Mouse (Mus musculus): ENCODE measurements around the gene Ano10.

The Ano10 gene

DNA sequence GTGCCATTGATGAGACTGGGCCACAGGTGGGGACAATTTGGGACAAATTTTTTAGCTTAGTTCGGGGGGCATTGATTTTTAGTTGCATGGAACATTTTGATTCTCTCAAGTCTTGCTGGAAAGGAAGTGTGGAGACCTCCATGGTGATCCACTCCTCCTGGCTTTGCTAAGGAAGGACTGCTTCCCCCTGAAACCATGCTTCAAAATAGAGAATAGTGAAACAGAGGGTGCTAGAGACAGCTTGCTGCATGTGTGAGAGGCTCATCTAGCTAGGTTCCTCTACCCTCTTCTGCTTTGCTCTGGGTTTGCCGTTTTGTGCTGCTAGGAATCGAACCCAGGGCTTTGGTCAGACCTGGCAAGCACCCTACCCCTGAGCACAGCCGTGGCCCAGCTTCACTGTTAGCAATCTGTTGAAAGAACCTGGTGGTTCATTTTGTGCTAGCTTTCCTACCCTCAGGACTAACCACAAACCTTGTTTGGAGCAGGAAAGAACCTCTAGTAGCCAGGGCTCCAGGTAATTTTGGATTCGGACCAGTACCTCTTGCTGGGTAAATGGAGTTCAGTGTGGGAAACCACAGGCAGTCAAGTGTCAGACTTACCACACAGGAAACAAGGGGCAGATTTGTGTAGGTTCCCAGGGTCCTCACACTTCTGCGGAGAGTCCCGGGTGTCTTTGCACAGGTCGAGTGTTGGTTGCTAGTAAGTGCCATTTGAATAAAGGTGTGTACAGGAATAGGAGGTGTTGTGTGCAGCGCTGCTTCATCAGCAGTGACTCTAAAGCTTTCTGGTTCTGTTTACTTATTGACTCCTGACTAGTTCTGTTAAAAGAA, 144.0 kb downstream of the Ano10 start:
- in situ Hi-C loops (cut with MboI; ENCODE audit: low pct_unique_long_range_greater_than_20kb in 1 of 2, low sequenced_read_pairs in 2 of 2, unreplicated experiment in 1 of 2), result no loop called here

DNA sequence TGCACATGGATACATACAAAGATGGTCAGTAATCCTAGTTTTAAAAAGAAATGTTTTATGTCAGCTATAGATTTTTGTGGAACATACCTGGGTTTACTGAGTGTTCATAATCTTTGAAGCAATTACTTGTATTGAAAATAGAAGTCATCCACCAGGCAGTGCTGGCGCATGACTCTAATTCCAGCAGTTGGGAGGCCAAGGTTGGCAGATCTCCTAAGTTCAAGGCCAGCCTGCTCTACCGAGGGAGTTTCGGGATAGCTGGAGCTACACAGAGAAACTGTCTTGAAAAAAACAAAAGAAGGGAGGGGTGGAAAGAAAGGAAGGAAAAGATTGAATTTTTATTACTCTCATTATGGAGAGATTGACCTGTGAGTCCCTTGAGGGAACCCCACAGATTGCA, 145.9 kb downstream of the Ano10 start:
- in situ Hi-C loops (cut with MboI; ENCODE audit: low pct_unique_long_range_greater_than_20kb in 1 of 2, low sequenced_read_pairs in 2 of 2, unreplicated experiment in 1 of 2), result no loop called here

DNA sequence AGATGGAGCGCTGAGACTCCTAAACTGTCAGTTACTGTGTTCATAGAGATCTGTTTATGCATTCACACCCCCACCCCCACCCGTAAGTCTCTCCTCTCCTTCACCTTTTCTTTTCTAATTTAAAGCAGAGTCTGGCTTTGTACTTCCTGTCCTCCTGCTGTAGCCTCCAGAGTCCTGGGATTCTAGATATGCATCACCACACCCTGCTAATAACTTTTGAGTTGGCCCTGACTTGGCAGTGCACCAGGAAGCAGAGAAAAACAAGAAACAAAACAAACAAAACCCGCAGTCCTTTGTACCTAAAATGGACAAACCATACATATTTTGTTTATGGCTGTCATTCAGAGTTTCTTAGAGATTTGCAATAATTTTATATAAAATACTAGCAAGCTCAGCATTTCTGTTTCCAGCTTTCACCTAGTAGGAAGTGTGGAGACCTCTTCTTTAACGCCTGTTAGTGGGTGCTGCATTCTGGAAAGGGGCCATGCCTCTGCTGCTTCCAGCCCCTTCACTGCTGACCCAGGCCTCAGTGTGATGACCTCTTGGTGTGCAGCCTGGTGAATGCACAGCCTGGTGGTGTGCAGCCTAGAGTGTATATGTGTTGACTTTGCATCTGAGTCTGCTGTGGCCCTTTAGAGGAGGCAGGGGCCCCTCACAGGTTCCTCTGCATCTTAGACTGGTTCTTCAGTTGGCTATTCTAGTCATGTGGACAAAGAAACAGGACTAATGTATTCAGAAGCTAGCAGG, 147.9 kb downstream of the Ano10 start:
- in situ Hi-C loops (cut with MboI; ENCODE audit: low pct_unique_long_range_greater_than_20kb in 1 of 2, low sequenced_read_pairs in 2 of 2, unreplicated experiment in 1 of 2), result no loop called here

DNA sequence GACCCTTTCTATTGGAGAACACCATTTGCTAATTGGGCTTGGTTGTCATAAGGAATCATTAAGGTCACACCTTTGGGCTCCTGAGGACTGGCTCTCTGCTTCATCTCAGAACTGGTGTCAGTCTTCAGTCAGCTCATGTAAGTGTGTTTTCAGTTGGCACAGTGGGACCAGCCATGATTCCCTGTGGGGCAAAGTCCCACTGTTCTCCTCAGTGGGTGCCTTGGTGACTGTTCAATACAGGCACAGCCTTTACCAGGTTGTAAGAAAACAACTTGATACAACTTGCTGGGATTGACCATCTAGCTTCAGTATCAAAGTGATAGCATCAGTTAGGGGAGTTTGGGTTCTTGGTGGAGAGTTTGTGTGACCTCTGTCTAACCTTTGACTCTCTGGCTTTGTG, 148.5 kb downstream of the Ano10 start:
- in situ Hi-C loops (cut with MboI; ENCODE audit: low pct_unique_long_range_greater_than_20kb in 1 of 2, low sequenced_read_pairs in 2 of 2, unreplicated experiment in 1 of 2), result no loop called here

DNA sequence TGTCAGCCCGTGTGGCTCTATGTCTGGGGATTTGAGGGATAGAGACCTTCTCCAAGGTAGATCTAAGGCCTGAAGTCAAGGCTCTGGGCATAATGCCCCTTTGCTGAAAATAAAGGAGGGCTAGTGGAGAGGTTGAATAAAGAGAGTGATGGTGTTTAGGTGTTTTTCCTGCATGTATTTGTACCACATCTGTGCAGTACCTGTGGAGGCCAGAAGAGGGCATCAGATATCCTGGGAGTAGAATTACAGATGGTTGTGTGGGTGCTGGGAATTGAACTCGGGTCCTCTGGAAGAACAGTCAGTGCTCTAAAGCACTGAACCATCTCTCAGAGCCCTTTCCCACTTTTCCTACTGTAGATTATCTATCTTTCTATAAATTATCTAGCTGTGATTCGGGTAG, 149.4 kb downstream of the Ano10 start:
- in situ Hi-C loops (cut with MboI; ENCODE audit: low pct_unique_long_range_greater_than_20kb in 1 of 2, low sequenced_read_pairs in 2 of 2, unreplicated experiment in 1 of 2), result no loop called here

DNA sequence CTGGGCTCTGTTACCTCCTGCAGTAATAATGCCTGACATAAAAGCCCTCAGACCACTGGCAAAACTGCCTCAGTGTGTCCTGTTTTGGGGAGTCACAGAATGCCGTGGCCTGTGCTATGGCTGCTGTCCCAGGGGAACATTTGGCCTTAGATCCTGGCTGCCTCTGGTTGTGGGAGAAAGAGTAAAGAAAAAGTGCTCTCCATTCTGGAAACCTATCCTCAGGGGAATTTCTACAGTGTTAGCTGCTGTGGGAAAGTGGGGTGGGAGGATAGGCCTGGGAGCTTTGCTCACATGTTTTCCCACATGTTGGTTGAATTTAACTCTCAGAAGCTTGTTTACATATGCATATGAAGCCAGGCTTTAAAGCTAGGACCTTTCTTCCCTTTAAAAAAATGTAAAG, 151.0 kb downstream of the Ano10 start:
- in situ Hi-C loops (cut with MboI; ENCODE audit: low pct_unique_long_range_greater_than_20kb in 1 of 2, low sequenced_read_pairs in 2 of 2, unreplicated experiment in 1 of 2), result no loop called here

DNA sequence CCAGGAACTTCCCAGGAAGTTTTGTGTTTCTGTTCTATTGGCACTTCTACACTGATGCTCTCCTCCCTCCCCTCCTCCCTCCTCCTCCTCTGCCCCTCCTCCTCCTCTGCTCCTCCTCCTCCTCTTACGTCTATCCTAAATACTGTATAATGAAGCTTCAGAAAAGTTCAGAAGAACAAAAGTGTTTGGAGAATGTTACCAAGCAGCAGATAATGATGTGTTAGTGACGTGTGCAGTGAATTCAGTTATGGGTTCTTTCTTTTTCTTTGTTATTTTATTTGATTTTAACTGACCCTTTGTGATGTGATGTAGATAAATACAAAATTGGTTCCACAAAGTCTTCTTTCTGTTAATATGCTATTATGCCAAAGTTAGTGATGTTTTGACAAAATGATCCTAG, 155.0 kb downstream of the Ano10 start:
- in situ Hi-C loops (cut with MboI; ENCODE audit: low pct_unique_long_range_greater_than_20kb in 1 of 2, low sequenced_read_pairs in 2 of 2, unreplicated experiment in 1 of 2), result no loop called here

DNA sequence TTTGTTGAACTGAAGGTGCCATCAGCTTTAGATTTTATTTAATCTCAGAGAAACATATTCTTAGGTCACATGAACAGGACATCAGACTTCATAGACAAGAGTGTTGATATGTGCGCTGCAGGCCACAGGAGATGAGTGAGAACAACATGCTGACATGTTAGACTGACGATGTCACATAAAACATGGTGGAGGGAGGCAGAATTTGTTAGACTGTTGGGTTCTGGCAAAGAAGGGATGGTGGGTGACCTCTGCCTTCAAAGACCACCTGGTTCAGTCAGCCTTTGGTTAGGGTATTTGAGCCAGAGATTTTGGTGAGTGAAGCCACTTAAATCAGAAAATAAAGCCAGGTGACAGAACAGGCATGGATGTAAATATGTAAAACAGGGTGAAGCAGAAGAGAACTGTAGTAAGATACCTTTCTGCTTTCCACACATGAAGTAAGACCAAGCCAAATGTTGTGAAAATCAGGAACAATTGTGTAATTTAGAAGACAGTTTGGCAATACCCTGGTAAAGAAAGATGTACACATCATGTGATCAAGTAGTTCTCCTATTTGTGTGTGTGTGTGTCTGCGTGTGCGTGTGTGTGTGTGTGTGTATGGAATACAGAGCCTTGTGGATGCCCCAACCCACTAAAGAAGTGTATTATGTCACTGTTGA, 155.7 kb downstream of the Ano10 start:
- in situ Hi-C loops (cut with MboI; ENCODE audit: low pct_unique_long_range_greater_than_20kb in 1 of 2, low sequenced_read_pairs in 2 of 2, unreplicated experiment in 1 of 2), result no loop called here

DNA sequence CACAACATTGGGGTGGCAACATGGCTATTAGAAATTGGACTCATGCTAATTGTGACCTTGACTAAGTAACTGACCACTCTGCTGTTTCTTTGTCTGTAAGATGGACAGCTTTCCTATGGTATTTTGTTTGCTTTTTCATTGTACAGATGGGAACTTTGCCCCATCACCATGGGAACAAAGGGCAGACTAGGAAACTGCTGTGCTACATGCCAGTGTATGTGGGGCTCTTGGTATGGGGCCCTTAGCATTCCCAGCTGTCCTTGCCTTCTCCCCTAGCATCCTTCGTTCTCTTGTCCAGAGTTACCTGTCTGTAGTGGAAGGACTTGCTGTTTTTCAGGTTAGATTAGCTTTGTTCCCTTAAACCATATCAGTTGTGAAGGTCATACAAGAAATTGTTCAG, 156.3 kb downstream of the Ano10 start:
- in situ Hi-C loops (cut with MboI; ENCODE audit: low pct_unique_long_range_greater_than_20kb in 1 of 2, low sequenced_read_pairs in 2 of 2, unreplicated experiment in 1 of 2), result no loop called here

DNA sequence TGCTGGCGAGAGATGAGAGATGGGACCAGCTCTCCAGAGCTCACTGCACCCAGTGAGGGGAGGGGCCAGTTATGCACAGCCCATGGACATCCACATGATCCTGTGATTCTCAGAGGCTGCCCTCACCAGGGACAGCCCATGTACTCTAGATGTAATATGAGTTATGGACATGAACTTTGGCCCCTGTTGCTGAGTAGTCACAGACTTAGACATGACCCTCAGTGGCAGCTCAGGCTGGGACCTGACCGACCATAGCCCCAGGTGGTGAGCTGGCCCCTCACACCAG, 158.4 kb downstream of the Ano10 start:
- in situ Hi-C loops (cut with MboI; ENCODE audit: low pct_unique_long_range_greater_than_20kb in 1 of 2, low sequenced_read_pairs in 2 of 2, unreplicated experiment in 1 of 2), result no loop called here

DNA sequence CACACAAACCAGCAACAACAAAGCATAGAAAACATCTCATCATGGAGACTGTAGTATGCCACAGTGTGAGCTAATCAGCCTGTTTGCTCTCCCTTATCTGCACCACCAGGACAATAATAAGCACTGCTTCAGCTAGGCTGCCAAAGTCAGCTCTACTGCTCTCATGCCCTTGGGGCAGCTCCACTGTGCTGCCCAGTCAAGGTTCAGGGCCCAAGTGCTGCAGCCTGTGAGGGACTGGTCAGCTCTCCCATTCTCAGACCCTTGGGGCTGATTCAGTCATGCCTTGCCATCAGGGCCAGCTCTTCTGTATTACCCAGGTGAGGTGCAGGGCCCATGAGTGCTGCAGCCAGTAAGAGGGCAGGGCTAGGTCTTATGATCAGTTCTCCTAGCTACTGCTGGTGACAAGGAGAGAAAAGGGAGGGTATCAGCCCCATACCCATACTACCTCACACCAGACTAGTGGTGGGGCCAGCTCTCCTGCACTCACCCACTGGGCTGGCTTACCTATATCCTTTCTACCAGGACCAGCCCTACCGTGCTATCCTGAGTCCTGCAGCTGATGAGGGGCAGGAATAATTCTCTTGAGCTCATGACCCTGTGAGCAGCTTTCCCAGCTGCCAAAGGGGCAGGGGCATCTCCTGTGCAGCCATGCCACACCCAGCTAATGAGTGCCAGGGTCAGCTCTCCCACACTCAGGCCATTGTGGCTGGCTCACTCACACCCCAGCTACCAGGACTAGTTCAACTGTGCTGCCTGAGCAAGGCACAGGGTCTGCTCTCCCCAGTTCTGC, 158.9 kb downstream of the Ano10 start:
- in situ Hi-C loops (cut with MboI; ENCODE audit: low pct_unique_long_range_greater_than_20kb in 1 of 2, low sequenced_read_pairs in 2 of 2, unreplicated experiment in 1 of 2), result no loop called here

DNA sequence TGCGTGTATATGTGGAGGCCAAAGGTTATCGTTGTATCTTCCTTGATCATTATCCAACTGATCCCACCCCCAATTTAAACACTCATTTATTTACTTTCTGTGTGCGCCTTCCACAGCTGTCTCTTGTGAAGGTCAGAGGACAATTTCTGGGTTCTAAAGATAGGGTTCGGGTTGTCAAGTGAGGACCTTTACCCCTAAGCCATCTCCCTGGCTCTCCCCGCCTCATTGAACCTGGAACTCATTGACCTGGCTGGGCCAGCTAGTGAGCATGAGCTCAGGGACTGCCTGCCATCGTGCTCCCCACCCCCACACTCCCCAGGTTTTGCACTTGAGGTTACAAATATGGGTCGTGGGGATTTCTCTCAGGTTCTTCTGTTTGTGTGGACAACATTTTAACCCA, 162.1 kb downstream of the Ano10 start:
- in situ Hi-C loops (cut with MboI; ENCODE audit: low pct_unique_long_range_greater_than_20kb in 1 of 2, low sequenced_read_pairs in 2 of 2, unreplicated experiment in 1 of 2), result no loop called here

DNA sequence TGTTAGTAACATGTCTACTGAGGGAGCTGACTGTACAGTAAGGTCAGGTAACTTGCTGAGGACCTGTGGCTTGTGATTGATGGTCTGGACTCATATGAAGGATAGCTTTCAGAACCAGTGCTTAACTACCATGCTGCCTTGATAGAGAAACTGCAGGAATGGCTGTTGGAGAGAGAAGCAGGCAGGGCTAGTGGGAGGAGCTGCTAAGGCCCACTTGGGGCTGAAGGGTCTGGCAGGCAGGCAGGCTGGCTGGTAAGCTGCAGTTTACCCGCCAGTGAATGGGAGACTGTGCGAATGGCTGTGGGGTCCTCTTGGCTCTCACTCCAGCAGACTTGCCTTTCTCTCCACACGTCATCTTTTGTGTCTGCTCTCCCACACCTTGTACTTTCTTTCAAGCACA, 163.6 kb downstream of the Ano10 start:
- in situ Hi-C loops (cut with MboI; ENCODE audit: low pct_unique_long_range_greater_than_20kb in 1 of 2, low sequenced_read_pairs in 2 of 2, unreplicated experiment in 1 of 2), result no loop called here

DNA sequence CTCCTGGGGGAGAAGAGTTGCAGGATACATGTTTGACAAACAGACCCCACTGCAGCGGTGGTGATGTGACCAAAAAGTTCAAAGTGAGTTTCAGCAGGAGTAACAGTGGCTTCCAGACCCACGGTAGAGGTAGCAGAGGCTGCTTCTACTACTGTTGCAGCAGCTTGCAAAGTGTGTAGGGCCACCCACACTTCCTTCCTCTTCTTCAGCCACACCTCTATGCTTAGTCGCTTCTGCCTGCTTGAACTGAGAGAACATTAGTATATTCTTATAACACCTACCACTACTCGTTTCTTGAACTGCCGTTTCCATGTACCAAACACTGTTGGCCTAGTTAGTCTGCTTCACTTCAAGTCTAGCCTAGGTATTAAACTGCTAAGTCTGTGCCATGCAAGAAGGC, 165.5 kb downstream of the Ano10 start:
- in situ Hi-C loops (cut with MboI; ENCODE audit: low pct_unique_long_range_greater_than_20kb in 1 of 2, low sequenced_read_pairs in 2 of 2, unreplicated experiment in 1 of 2), result no loop called here

DNA sequence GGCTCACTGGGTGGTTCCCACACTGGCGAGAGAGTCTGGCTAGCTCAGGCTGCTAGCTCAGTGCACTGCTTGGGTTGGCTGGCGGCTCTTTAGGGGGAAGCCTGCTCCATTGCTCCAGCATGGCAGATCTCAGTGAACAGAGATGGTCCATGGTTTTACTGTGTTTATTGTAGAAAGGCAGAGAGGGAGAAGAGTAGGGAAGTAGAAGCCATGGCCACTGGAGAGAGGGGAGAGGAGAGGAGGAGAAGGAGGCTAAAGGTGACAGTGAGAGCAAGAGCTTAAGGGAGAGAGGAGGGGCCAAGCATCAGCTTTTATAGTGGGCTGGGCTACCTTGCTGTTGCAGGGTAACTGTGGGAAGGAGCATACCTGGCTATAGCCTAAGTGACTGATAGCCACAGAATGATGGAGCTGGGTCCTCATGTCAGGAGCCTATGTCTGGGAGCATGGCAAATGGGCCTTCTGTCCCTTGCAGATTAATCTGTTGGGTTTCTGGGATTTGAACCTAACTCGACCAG, 166.9 kb downstream of the Ano10 start:
- in situ Hi-C loops (cut with MboI; ENCODE audit: low pct_unique_long_range_greater_than_20kb in 1 of 2, low sequenced_read_pairs in 2 of 2, unreplicated experiment in 1 of 2), result no loop called here

DNA sequence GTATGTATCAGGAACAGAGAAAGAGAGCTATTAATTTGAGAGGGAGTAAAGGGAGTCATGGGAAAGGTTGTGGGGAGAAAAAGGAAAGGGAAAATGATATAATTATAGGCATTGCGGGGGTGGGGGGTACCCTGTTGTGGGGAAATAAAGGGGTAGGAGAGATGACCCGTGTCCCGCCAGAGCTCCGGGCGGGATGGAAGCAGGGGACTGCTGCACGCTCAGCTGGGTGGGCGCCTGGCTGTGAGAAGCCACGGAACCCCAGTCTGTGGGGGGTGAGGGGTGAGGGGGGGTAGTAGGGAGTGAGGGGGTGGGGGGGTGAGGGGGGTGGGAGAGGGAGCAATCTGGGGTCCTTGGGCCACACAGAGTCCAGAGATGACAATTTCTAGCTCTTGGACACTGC, 167.4 kb downstream of the Ano10 start:
- in situ Hi-C loops (cut with MboI; ENCODE audit: low pct_unique_long_range_greater_than_20kb in 1 of 2, low sequenced_read_pairs in 2 of 2, unreplicated experiment in 1 of 2), result no loop called here

Measured in mouse embryonic stem cell (cell line).